Mouse (Mus musculus): ENCODE results near the gene Mob1a. TPM values are rescaled to one million over a fixed set of nuclear protein-coding genes. Genes with fewer than 3 reads are reported as not detected.
A peak's percentile ranks its signal among the peaks of the same experiment; 100 is the strongest.

The Mob1a gene
- polyA plus RNA-seq, 1 experiment = 22.8 TPM

- no peaks in the 10 kb centered on the region for H3K27me3 ChIP-seq (ENCODE audit: control insufficient read depth, insufficient read depth, insufficient read length)
- H3K4me2 ChIP-seq (ENCODE audit: low read depth) = peak within 1 kb of the TSS; percentile 77
- H3K36me3 ChIP-seq (ENCODE audit: control insufficient read depth, insufficient read depth) = no peaks in the 10 kb centered on the region
- peak within 1 kb of the TSS; percentile 38 for H3K4me3 ChIP-seq
- peaks cover 10% of the 10 kb centered on the region for H3K79me2 ChIP-seq (ENCODE audit: control insufficient read depth, insufficient read depth)
- H3ac ChIP-seq (ENCODE audit: control insufficient read depth, insufficient read length) = peak within 1 kb of the TSS; percentile 68
- no peak for TF ChIP-seq POLR2A (IDR thresholded peaks at IDR 0.05; ENCODE audit: insufficient read length, low read depth)
- no peak for TF ChIP-seq USF1 (IDR thresholded peaks at IDR 0.05; ENCODE audit: low read depth)
- no peak for TF ChIP-seq TCF12 (IDR thresholded peaks at IDR 0.05; ENCODE audit: insufficient read depth, poor library complexity, severe bottlenecking)
- no peak for TF ChIP-seq MYOD1 (IDR thresholded peaks at IDR 0.05; ENCODE audit: control insufficient read depth in 1 of 3, insufficient read length in 2 of 3, low read depth in 2 of 3)
- TF ChIP-seq MAX (IDR thresholded peaks at IDR 0.05; ENCODE audit: low read depth) = no peak
- TF ChIP-seq E2F4 (IDR thresholded peaks at IDR 0.05; ENCODE audit: insufficient read depth) = no peak
- no peak for TF ChIP-seq CEBPB (IDR thresholded peaks at IDR 0.05; ENCODE audit: insufficient read depth, poor library complexity, severe bottlenecking)
These were observed 23.1 kb downstream of the Mob1a start, which contains the start of gene Bola3 for GRCm38 (mm10) chr6:83348873-83349272. Gene Bola3, plus strand, starts transcription at chr6:83349147.

- peaks cover 10% of the 10 kb centered on the region for H3K79me2 ChIP-seq (ENCODE audit: control insufficient read depth, insufficient read depth)
- H3K36me3 ChIP-seq (ENCODE audit: control insufficient read depth, insufficient read depth) = no peaks in the 10 kb centered on the region
- H3K4me2 ChIP-seq (ENCODE audit: low read depth) = peak overlapping the region; percentile 77
- H3K4me3 ChIP-seq = peak overlapping the region; percentile 38
- H3K27me3 ChIP-seq (ENCODE audit: control insufficient read depth, insufficient read depth, insufficient read length) = no peaks in the 10 kb centered on the region
- peak in 1 of 3 experiments; percentile 57 for TF ChIP-seq MYOD1 (IDR thresholded peaks at IDR 0.05; ENCODE audit: control insufficient read depth in 1 of 3, insufficient read length in 2 of 3, low read depth in 2 of 3)
- TF ChIP-seq POLR2AphosphoS2 (IDR thresholded peaks at IDR 0.05; ENCODE audit: insufficient read length, low read depth) = peak; percentile 96
- TF ChIP-seq TCF12 (IDR thresholded peaks at IDR 0.05; ENCODE audit: insufficient read depth, poor library complexity, severe bottlenecking) = no peak
- peak; percentile 15 for TF ChIP-seq E2F4 (IDR thresholded peaks at IDR 0.05; ENCODE audit: insufficient read depth)
- peak; percentile 59 for TF ChIP-seq SRF (IDR thresholded peaks at IDR 0.05; ENCODE audit: control insufficient read depth, insufficient read length, low read depth)
- peak; percentile 21 for TF ChIP-seq REST (IDR thresholded peaks at IDR 0.05; ENCODE audit: insufficient read depth, insufficient read length)
- TF ChIP-seq POLR2A (IDR thresholded peaks at IDR 0.05; ENCODE audit: insufficient read length, low read depth) = peak; percentile 98
- no peak for TF ChIP-seq CEBPB (IDR thresholded peaks at IDR 0.05; ENCODE audit: insufficient read depth, poor library complexity, severe bottlenecking)
- TF ChIP-seq MAX (IDR thresholded peaks at IDR 0.05; ENCODE audit: low read depth) = no peak
- peak in 2 of 3 experiments; percentile 37 to 58 for TF ChIP-seq MYOG (IDR thresholded peaks at IDR 0.05; ENCODE audit: control insufficient read depth in 1 of 3, insufficient read depth in 1 of 3, insufficient read length in 2 of 3, low read depth in 2 of 3)
- peak; percentile 10 for TF ChIP-seq TCF3 (IDR thresholded peaks at IDR 0.05; ENCODE audit: insufficient read length, low read depth)
- no peak for TF ChIP-seq USF1 (IDR thresholded peaks at IDR 0.05; ENCODE audit: low read depth)
- H3ac ChIP-seq (ENCODE audit: control insufficient read depth, insufficient read length) = peak overlapping the region; percentile 68
These were observed 23.6 kb downstream of the Mob1a start for GRCm38 (mm10) chr6:83349274-83349958.

GRCm38 (mm10) chr6:83350172-83350571 lies 24.4 kb downstream of the Mob1a start:
- TF ChIP-seq MAX (IDR thresholded peaks at IDR 0.05; ENCODE audit: low read depth) = no peak
- no peak for TF ChIP-seq MYOG (IDR thresholded peaks at IDR 0.05; ENCODE audit: control insufficient read depth in 1 of 3, insufficient read depth in 1 of 3, insufficient read length in 2 of 3, low read depth in 2 of 3)
- TF ChIP-seq SRF (IDR thresholded peaks at IDR 0.05; ENCODE audit: control insufficient read depth, insufficient read length, low read depth) = no peak
- TF ChIP-seq CEBPB (IDR thresholded peaks at IDR 0.05; ENCODE audit: insufficient read depth, poor library complexity, severe bottlenecking) = no peak
- TF ChIP-seq E2F4 (IDR thresholded peaks at IDR 0.05; ENCODE audit: insufficient read depth) = no peak
- no peak for TF ChIP-seq TCF12 (IDR thresholded peaks at IDR 0.05; ENCODE audit: insufficient read depth, poor library complexity, severe bottlenecking)
- no peak for TF ChIP-seq MYOD1 (IDR thresholded peaks at IDR 0.05; ENCODE audit: control insufficient read depth in 1 of 3, insufficient read length in 2 of 3, low read depth in 2 of 3)
- no peak for TF ChIP-seq USF1 (IDR thresholded peaks at IDR 0.05; ENCODE audit: low read depth)
- no peak for TF ChIP-seq POLR2A (IDR thresholded peaks at IDR 0.05; ENCODE audit: insufficient read length, low read depth)
- H3K4me2 ChIP-seq (ENCODE audit: low read depth) = peak overlapping the region; percentile 77
- no peaks in the 10 kb centered on the region for H3K27me3 ChIP-seq (ENCODE audit: control insufficient read depth, insufficient read depth, insufficient read length)
- no peaks in the 10 kb centered on the region for H3K36me3 ChIP-seq (ENCODE audit: control insufficient read depth, insufficient read depth)
- H3K79me2 ChIP-seq (ENCODE audit: control insufficient read depth, insufficient read depth) = peaks cover 10% of the 10 kb centered on the region
- peak overlapping the region; percentile 68 for H3ac ChIP-seq (ENCODE audit: control insufficient read depth, insufficient read length)
- peak overlapping the region; percentile 38 for H3K4me3 ChIP-seq

- Histone ChIP-seq H3K4me3 (peak overlapping the region; percentile 38), H3K36me3 (ENCODE audit: control insufficient read depth, insufficient read depth) (no peaks in the 10 kb centered on the region), H3ac (ENCODE audit: control insufficient read depth, insufficient read length) (no peak overlapping the region), H3K4me2 (ENCODE audit: low read depth) (no peak overlapping the region), H3K79me2 (ENCODE audit: control insufficient read depth, insufficient read depth) (peaks cover 10% of the 10 kb centered on the region), H3K27me3 (ENCODE audit: control insufficient read depth, insufficient read depth, insufficient read length) (no peaks in the 10 kb centered on the region)
- TF ChIP-seq POLR2AphosphoS2 (IDR thresholded peaks at IDR 0.05; ENCODE audit: insufficient read length, low read depth) = peak; percentile 10
- no peak for TF ChIP-seq POLR2A (IDR thresholded peaks at IDR 0.05; ENCODE audit: insufficient read length, low read depth)
- no peak for TF ChIP-seq CEBPB (IDR thresholded peaks at IDR 0.05; ENCODE audit: insufficient read depth, poor library complexity, severe bottlenecking)
- no peak for TF ChIP-seq MYOD1 (IDR thresholded peaks at IDR 0.05; ENCODE audit: control insufficient read depth in 1 of 3, insufficient read length in 2 of 3, low read depth in 2 of 3)
- no peak for TF ChIP-seq TCF12 (IDR thresholded peaks at IDR 0.05; ENCODE audit: insufficient read depth, poor library complexity, severe bottlenecking)
- TF ChIP-seq MYOG (IDR thresholded peaks at IDR 0.05; ENCODE audit: control insufficient read depth in 1 of 3, insufficient read depth in 1 of 3, insufficient read length in 2 of 3, low read depth in 2 of 3) = no peak
These were observed 25.1 kb downstream of the Mob1a start for GRCm38 (mm10) chr6:83350851-83351405.

All from myocyte (in vitro differentiated cells).